Mouse (Mus musculus): ENCODE measurements around the gene Vgll2.

Gene Vgll2

GRCm38 (mm10) chr10:52022413-52023212 is at the start of gene Vgll2:
Gene Vgll2, plus strand, starts transcription at chr10:52022502.
- peak; percentile 24 for DNase-seq (ENCODE audit: low spot score)

- DNase-seq (ENCODE audit: low spot score): no peak
Observed at GRCm38 (mm10) chr10:51975137-51975536, 47.2 kb upstream of the Vgll2 start.

- no peak for DNase-seq (ENCODE audit: low spot score)
Observed at GRCm38 (mm10) chr10:51975587-51975986, 46.7 kb upstream of the Vgll2 start.

- DNase-seq (ENCODE audit: low spot score): no peak
Observed at GRCm38 (mm10) chr10:51981651-51982050, 40.7 kb upstream of the Vgll2 start.

GRCm38 (mm10) chr10:51982395-51982794 is 39.9 kb upstream of the Vgll2 start:
- no peak for DNase-seq (ENCODE audit: low spot score)

- DNase-seq (ENCODE audit: low spot score): no peak
Observed at GRCm38 (mm10) chr10:52018471-52018870, 3.8 kb upstream of the Vgll2 start.

GRCm38 (mm10) chr10:52021231-52021630 is 1.1 kb upstream of the Vgll2 start:
- no peak for DNase-seq (ENCODE audit: low spot score)

GRCm38 (mm10) chr10:52021736-52022394 is 437 bp upstream of the Vgll2 start:
- no peak for DNase-seq (ENCODE audit: low spot score)

GRCm38 (mm10) chr10:52023213-52024052 is 1.1 kb downstream of the Vgll2 start:
- peak; percentile 9 for DNase-seq (ENCODE audit: low spot score)

- DNase-seq (ENCODE audit: low spot score): no peak
Observed at GRCm38 (mm10) chr10:52024053-52024410, 1.7 kb downstream of the Vgll2 start.

GRCm38 (mm10) chr10:52025291-52025690 is 3.0 kb downstream of the Vgll2 start:
- DNase-seq (ENCODE audit: low spot score): no peak

- no peak for DNase-seq (ENCODE audit: low spot score)
Observed at GRCm38 (mm10) chr10:52025821-52026220, 3.5 kb downstream of the Vgll2 start.

- no peak for DNase-seq (ENCODE audit: low spot score)
Observed at GRCm38 (mm10) chr10:52027161-52028035, 5.1 kb downstream of the Vgll2 start.

GRCm38 (mm10) chr10:52028561-52029370 is 6.5 kb downstream of the Vgll2 start:
- no peak for DNase-seq (ENCODE audit: low spot score)

GRCm38 (mm10) chr10:52029421-52030080 is 7.2 kb downstream of the Vgll2 start:
- DNase-seq (ENCODE audit: low spot score): peak; percentile 5

GRCm38 (mm10) chr10:52033729-52034128 is 11.4 kb downstream of the Vgll2 start:
- DNase-seq (ENCODE audit: low spot score): no peak

GRCm38 (mm10) chr10:52039392-52039791 is 17.1 kb downstream of the Vgll2 start:
- no peak for DNase-seq (ENCODE audit: low spot score)

GRCm38 (mm10) chr10:52043086-52043485 is 20.8 kb downstream of the Vgll2 start:
- no peak for DNase-seq (ENCODE audit: low spot score)

- DNase-seq (ENCODE audit: low spot score): no peak
Observed at GRCm38 (mm10) chr10:52048287-52048686, 26.0 kb downstream of the Vgll2 start.

- DNase-seq (ENCODE audit: low spot score): no peak
Observed at GRCm38 (mm10) chr10:52072482-52072881, 50.2 kb downstream of the Vgll2 start.
